Mouse (Mus musculus): Measurements from ENCODE around the gene Dnah2. TPM values are rescaled to one million over a fixed set of nuclear protein-coding genes. Genes with fewer than 3 reads are reported as not detected.

Gene Dnah2
- total RNA-seq, 1 experiment, result 0.98 TPM

DNA sequence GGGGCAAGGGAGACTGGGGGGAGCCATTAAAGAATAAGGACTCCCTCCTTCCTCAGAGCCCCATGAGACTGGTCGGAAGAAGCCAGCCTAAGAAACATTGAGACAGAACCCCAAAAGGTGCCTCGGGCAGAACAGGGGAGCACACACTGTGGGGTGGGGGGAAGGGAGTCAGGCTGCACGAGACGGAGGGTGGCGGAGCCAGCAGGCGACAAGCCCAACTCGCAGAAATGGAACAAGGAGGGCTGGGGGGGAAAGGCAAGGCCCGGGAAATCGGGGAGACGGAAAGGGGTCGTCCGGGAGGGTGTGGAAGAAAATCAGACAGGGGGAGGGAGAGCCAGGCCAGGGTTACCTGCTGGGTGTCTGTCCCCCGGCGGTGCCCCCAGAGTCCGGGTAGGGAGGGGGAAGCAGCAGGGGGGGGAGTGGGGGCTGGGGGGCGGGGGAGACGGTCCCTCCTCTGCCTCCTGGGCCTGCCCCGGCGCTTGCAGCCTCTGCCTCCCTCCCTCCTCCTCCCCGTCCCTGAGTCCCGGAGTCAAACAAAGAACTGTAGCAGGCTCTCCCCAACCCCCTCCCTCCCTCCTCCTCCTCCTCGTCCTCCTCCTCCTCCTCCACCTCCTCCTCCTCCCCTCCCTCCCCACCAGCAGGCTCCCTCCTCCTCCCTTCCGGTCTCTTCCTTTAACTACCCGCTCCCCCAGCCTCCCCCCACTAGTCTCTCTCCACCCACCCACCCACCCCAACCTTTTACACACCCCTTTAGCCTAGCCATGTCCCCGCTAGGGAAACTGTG, 133.1 kb downstream of the Dnah2 start:
- Histone ChIP-seq H3K27ac (ENCODE audit: insufficient read depth, low read depth, low read length, poor library complexity, severe bottlenecking) (peak overlapping the region; percentile 61), H3K9ac (ENCODE audit: insufficient read depth, low read depth, low read length, poor library complexity, severe bottlenecking) (peak overlapping the region; percentile 56), H3K36me3 (ENCODE audit: control insufficient read depth, insufficient read depth, low read length, poor library complexity, severe bottlenecking) (no peaks in the 10 kb centered on the region), H3K9me3 (ENCODE audit: control insufficient read depth, insufficient read depth, low read depth, low read length) (no peaks in the 10 kb centered on the region), H3K4me1 (ENCODE audit: control insufficient read depth in 2 of 2, insufficient read depth in 2 of 2, low read length in 2 of 2, poor library complexity in 1 of 2) (peaks cover 10 to 32% of the 10 kb centered on the region in 2 experiments), H3K4me3 (ENCODE audit: insufficient read depth in 1 of 2, low read depth in 1 of 2, low read length in 2 of 2, poor library complexity in 1 of 2, severe bottlenecking in 1 of 2) (peak overlapping the region; percentile 61 to 74)
- TF ChIP-seq CHD2 (IDR thresholded peaks at IDR 0.05; ENCODE audit: low read depth, low read length) (no peak), ZC3H11A (IDR thresholded peaks at IDR 0.05; ENCODE audit: borderline replicate concordance, low read depth, low read length) (no peak), ZNF384 (IDR thresholded peaks at IDR 0.05; ENCODE audit: low read depth, low read length) (no peak), MAFK (IDR thresholded peaks at IDR 0.05; ENCODE audit: insufficient read depth, low read depth, low read length) (no peak), HCFC1 (IDR thresholded peaks at IDR 0.05; ENCODE audit: borderline replicate concordance, insufficient read depth, low read length) (no peak)
- no peak for DNase-seq (ENCODE audit: low read depth, low spot score)
- in situ Hi-C loops (cut with MboI; ENCODE audit: low sequenced_read_pairs in 2 of 2, unreplicated experiment in 2 of 2), result no loop called here

DNA sequence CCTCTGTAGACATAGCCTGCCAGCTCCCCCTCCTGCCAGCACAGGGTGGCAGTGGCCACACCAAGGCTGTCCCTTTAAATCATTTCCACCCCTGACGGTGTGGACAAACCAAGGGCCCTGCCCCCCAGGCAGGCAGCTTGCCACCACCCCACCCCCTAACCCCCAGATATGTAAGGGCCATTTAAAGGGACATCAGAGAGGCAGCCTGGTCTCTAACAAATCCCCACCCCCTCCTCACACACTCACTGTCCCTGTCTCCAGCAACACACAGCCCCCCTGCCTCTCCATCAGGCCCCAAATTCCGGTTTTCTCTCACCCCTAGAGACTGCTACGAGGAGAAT, 133.6 kb downstream of the Dnah2 start:
- Histone ChIP-seq H3K9ac (ENCODE audit: insufficient read depth, low read depth, low read length, poor library complexity, severe bottlenecking) (peak overlapping the region; percentile 56), H3K36me3 (ENCODE audit: control insufficient read depth, insufficient read depth, low read length, poor library complexity, severe bottlenecking) (no peaks in the 10 kb centered on the region), H3K27ac (ENCODE audit: insufficient read depth, low read depth, low read length, poor library complexity, severe bottlenecking) (peak overlapping the region; percentile 61), H3K4me1 (ENCODE audit: control insufficient read depth in 2 of 2, insufficient read depth in 2 of 2, low read length in 2 of 2, poor library complexity in 1 of 2) (peaks cover 7 to 31% of the 10 kb centered on the region in 2 experiments), H3K4me3 (ENCODE audit: insufficient read depth in 1 of 2, low read depth in 1 of 2, low read length in 2 of 2, poor library complexity in 1 of 2, severe bottlenecking in 1 of 2) (peak overlapping the region; percentile 61 to 74), H3K9me3 (ENCODE audit: control insufficient read depth, insufficient read depth, low read depth, low read length) (no peaks in the 10 kb centered on the region)
- in situ Hi-C loops (cut with MboI; ENCODE audit: low sequenced_read_pairs in 2 of 2, unreplicated experiment in 2 of 2), result no loop called here
- no peak for DNase-seq (ENCODE audit: low read depth, low spot score)
- TF ChIP-seq MAFK (IDR thresholded peaks at IDR 0.05; ENCODE audit: insufficient read depth, low read depth, low read length) (no peak), CHD2 (IDR thresholded peaks at IDR 0.05; ENCODE audit: low read depth, low read length) (no peak), ZC3H11A (IDR thresholded peaks at IDR 0.05; ENCODE audit: borderline replicate concordance, low read depth, low read length) (no peak), ZNF384 (IDR thresholded peaks at IDR 0.05; ENCODE audit: low read depth, low read length) (no peak), HCFC1 (IDR thresholded peaks at IDR 0.05; ENCODE audit: borderline replicate concordance, insufficient read depth, low read length) (no peak)

DNA sequence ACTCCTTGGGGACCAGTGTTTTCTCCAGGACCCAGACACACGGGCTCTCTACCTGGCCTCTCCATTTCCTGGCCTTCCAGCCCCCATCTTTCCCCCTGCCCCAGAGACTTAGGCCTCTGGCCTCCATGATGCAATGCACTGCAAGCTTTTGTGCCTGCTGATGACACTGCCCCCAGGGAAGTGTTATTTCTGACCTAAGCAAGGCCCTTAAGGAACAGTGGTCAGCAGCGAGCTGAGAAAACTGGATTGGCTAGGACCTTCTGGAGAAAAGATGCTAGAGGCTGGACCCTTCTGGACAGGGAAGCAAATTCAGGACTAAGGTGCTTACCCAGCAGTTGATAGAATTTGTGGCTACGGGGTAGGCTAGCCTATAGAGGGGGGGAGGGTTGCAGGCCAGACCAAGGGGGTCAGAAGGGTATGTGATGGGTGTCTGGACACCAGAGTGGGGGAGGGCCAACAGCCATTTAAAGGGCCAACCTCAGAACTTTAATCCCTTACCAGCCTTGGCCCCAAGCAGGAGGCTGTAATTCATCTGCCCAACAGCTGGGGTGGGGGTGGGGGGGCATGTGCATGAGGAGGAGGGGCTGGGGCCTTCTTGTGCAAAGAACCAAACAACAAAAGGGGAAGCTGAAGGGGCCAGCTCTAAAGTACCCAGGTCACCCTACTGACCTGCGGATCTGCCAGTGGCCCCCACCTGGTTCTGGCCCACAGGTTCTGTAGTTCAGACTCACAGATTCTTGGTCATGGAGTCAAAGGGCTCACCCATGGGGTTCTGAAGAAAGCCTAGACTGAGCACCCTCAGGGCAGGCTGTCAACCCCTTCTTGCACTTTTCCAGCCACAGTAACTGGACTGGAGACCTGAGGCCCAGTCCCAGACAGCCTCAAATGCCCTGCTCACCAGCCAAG, 134.2 kb downstream of the Dnah2 start:
- in situ Hi-C loops (cut with MboI; ENCODE audit: low sequenced_read_pairs in 2 of 2, unreplicated experiment in 2 of 2), result no loop called here
- Histone ChIP-seq H3K9ac (ENCODE audit: insufficient read depth, low read depth, low read length, poor library complexity, severe bottlenecking) (peak overlapping the region; percentile 56; the same call in 1 of the 2 replicates), H3K4me1 (ENCODE audit: control insufficient read depth in 2 of 2, insufficient read depth in 2 of 2, low read length in 2 of 2, poor library complexity in 1 of 2) (peaks cover 7 to 30% of the 10 kb centered on the region in 2 experiments), H3K9me3 (ENCODE audit: control insufficient read depth, insufficient read depth, low read depth, low read length) (no peaks in the 10 kb centered on the region), H3K27ac (ENCODE audit: insufficient read depth, low read depth, low read length, poor library complexity, severe bottlenecking) (peak overlapping the region; percentile 61; the same call in 1 of the 2 replicates), H3K4me3 (ENCODE audit: insufficient read depth in 1 of 2, low read depth in 1 of 2, low read length in 2 of 2, poor library complexity in 1 of 2, severe bottlenecking in 1 of 2) (peak overlapping the region in 1 of 2 experiments; percentile 74; a peak in 2 of 4 replicates), H3K36me3 (ENCODE audit: control insufficient read depth, insufficient read depth, low read length, poor library complexity, severe bottlenecking) (no peaks in the 10 kb centered on the region)
- no peak for DNase-seq (ENCODE audit: low read depth, low spot score)
- TF ChIP-seq MAFK (IDR thresholded peaks at IDR 0.05; ENCODE audit: insufficient read depth, low read depth, low read length) (no peak), ZC3H11A (IDR thresholded peaks at IDR 0.05; ENCODE audit: borderline replicate concordance, low read depth, low read length) (no peak), HCFC1 (IDR thresholded peaks at IDR 0.05; ENCODE audit: borderline replicate concordance, insufficient read depth, low read length) (no peak), ZNF384 (IDR thresholded peaks at IDR 0.05; ENCODE audit: low read depth, low read length) (no peak), CHD2 (IDR thresholded peaks at IDR 0.05; ENCODE audit: low read depth, low read length) (no peak)

DNA sequence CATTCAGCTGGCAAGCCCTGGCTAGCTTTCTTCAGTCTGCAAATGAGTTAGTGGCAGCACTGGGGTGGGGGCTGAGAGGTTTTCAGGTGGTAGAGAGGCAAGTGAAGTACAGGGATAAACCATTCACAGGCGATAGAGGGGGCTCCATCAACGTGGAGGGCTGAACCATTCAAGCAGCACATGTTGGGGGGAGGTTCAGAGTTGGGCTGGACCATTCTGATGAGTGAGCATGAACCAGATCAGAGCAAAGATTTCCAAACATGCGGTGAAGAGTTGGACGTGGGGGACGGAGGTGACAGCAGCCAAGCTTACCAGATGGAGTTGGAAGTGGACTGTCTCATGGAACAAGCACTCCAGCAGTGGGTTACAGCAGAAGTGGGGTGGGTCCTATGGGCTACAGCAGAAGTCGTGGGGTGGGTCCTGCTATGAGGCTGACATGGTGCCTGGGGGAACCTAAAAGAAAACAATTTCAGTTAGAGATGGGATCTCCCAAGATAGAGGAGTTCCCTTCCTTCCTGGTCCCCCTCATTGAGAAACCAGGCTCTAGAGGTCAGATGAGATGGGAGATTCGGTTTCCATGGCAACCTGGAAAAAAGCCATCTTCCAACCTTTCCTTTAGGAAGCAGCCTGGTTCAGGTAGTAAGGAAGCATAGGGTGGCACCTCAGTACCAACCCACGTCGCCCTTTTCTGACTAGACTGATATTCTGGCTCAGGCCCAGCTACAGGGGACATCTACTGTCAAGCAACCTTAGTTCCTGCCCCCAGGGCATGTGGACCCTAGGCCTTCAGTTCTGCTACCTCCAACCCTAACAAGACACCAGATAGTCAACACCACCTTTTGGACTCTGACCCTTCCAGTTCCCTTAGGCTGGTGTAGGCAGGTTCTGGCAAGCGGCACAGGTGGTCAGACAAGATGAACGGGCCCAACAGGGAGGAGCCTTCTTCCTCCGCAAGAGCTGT, 135.4 kb downstream of the Dnah2 start, which contains the start of gene Kdm6b:
Gene Kdm6b (minus strand): TSS at position 455 of the 961 bp plus-strand sequence.
- H3K9ac ChIP-seq (ENCODE audit: insufficient read depth, low read depth, low read length, poor library complexity, severe bottlenecking), result no peak within 1 kb of the TSS
- DNase-seq (ENCODE audit: low read depth, low spot score), result no peak

More for the DNA sequence above, 135.4 kb downstream of the Dnah2 start, which contains the start of gene Kdm6b:
- Histone ChIP-seq H3K9me3 (ENCODE audit: control insufficient read depth, insufficient read depth, low read depth, low read length) (no peaks in the 10 kb centered on the region), H3K27ac (ENCODE audit: insufficient read depth, low read depth, low read length, poor library complexity, severe bottlenecking) (no peak within 1 kb of the TSS; the same call in 1 of the 2 replicates), H3K36me3 (ENCODE audit: control insufficient read depth, insufficient read depth, low read length, poor library complexity, severe bottlenecking) (no peaks in the 10 kb centered on the region), H3K4me3 (ENCODE audit: insufficient read depth in 1 of 2, low read depth in 1 of 2, low read length in 2 of 2, poor library complexity in 1 of 2, severe bottlenecking in 1 of 2) (0 out of 4 replicates have a peak within 1 kb of the TSS, but pooled peaks of 1 of the 2 experiments have one; percentile 1), H3K4me1 (ENCODE audit: control insufficient read depth in 2 of 2, insufficient read depth in 2 of 2, low read length in 2 of 2, poor library complexity in 1 of 2) (peaks cover 4 to 24% of the 10 kb centered on the region in 2 experiments)
- TF ChIP-seq HCFC1 (IDR thresholded peaks at IDR 0.05; ENCODE audit: borderline replicate concordance, insufficient read depth, low read length) (no peak), ZC3H11A (IDR thresholded peaks at IDR 0.05; ENCODE audit: borderline replicate concordance, low read depth, low read length) (no peak), ZNF384 (IDR thresholded peaks at IDR 0.05; ENCODE audit: low read depth, low read length) (no peak), MAFK (IDR thresholded peaks at IDR 0.05; ENCODE audit: insufficient read depth, low read depth, low read length) (no peak), CHD2 (IDR thresholded peaks at IDR 0.05; ENCODE audit: low read depth, low read length) (no peak)
- in situ Hi-C loops (cut with MboI; ENCODE audit: low sequenced_read_pairs in 2 of 2, unreplicated experiment in 2 of 2), result no loop called here
